Mouse (Mus musculus) stomach, embryonic 16.5 days (tissue): ENCODE measurements at regions not wholly inside any gene's neighbourhood (a gene's known extent, or its start where the extent isn't known, plus 50 kb on each side); places are given as distances from the start of the nearest gene placed in this dataset. TPM values are rescaled to one million over a fixed set of nuclear protein-coding genes. Genes with fewer than 3 reads are reported as not detected.

Experiments
- ATAC-seq: fragments of 200-750 bp; cut with Nextera tagmentation; 2 replicates; pipeline ENCODE4 v1.8.0; 2017; ENCODE audit warnings: moderate number of reproducible peaks, moderate TSS enrichment; ENCODE audit not compliant: insufficient read depth, low FRiP score
- H3K27ac ChIP-seq: fragments of 300-500 bp; sonication (generic); 2 replicates; pipeline ENCODE4 v1.5.1; 2014; ENCODE audit warnings: low read length
- H3K27me3 ChIP-seq: fragments of 300-500 bp; sonication (generic); 2 replicates; pipeline ENCODE4 v1.6.1; 2014; ENCODE audit warnings: low read length, control low read depth, mixed read lengths; ENCODE audit not compliant: control insufficient read depth, insufficient read depth
- H3K36me3 ChIP-seq: fragments of 300-500 bp; sonication (generic); 2 replicates; pipeline ENCODE4 v1.6.1; 2014; ENCODE audit warnings: low read length; ENCODE audit not compliant: control insufficient read depth, insufficient read depth
- H3K4me1 ChIP-seq: fragments of 300-500 bp; sonication (generic); 2 replicates; pipeline ENCODE4 v1.6.1; 2014; ENCODE audit warnings: low read length, control low read depth, mixed read lengths; ENCODE audit not compliant: control insufficient read depth, insufficient read depth
- H3K4me2 ChIP-seq: fragments of 300-500 bp; sonication (generic); 2 replicates; pipeline ENCODE4 v1.6.1; 2014; ENCODE audit warnings: low read depth, low read length, mixed read lengths
- H3K4me3 ChIP-seq: fragments of 300-500 bp; sonication (generic); replicated peaks from 2 replicates; pipeline ENCODE4 v1.5.1; 2014; ENCODE audit warnings: mild to moderate bottlenecking, low read length
- H3K9ac ChIP-seq: fragments of 300-500 bp; sonication (generic); 2 replicates; pipeline ENCODE4 v1.6.1; 2014; ENCODE audit warnings: low read length
- H3K9me3 ChIP-seq: fragments of 300-500 bp; sonication (generic); replicated peaks from 2 replicates; pipeline ENCODE4 v1.6.1; 2016; ENCODE audit warnings: low read length, control low read depth; ENCODE audit not compliant: control insufficient read depth
- WGBS: fragments of 180-500 bp; shearing (Covaris S2); extraction: QIAGEN DNeasy Blood & Tissue Kit; methylation state at CpG from one replicate; pipeline ENCODE4 v1.1.7; 2014; 5-methylcytosine and 5-hydroxymethylcytosine counted together
- microRNA-seq: library from miRNA; unstranded; fragments of <30 nt; microRNA quantifications from one replicate; pipeline ENCODE4, GENCODE M21; 2016

- Histone ChIP-seq H3K9me3 (no peaks in the 10 kb centered on the region), H3K27ac (no peak overlapping the region), H3K4me2 (no peak overlapping the region), H3K9ac (no peak overlapping the region), H3K36me3 (no peaks in the 10 kb centered on the region), H3K4me1 (no peaks in the 10 kb centered on the region; the same call in 1 of the 2 replicates), H3K4me3 (no peak overlapping the region), H3K27me3 (no peaks in the 10 kb centered on the region)
- ATAC-seq, result no peak
- 35% methylated on average over 4 of the region's 4 CpGs for WGBS
Measured at GRCm38 (mm10) chr10:37206546-37206945, 67.8 kb upstream of the Marcks start.

- no peaks in the 10 kb centered on the region for H3K36me3 ChIP-seq
- H3K4me2 ChIP-seq, result no peak overlapping the region
- H3K27ac ChIP-seq, result no peak overlapping the region
- WGBS, result 76% methylated on average over 1 of the region's 1 CpGs
- no peaks in the 10 kb centered on the region for H3K9me3 ChIP-seq
- no peaks in the 10 kb centered on the region for H3K27me3 ChIP-seq
- no peak overlapping the region for H3K4me3 ChIP-seq
- no peaks in the 10 kb centered on the region for H3K4me1 ChIP-seq
- H3K9ac ChIP-seq, result no peak overlapping the region
- no peak for ATAC-seq
Measured at GRCm38 (mm10) chr10:37203709-37204108, 65.0 kb upstream of the Marcks start.

- H3K9me3 ChIP-seq, result no peaks in the 10 kb centered on the region
- no peak overlapping the region for H3K4me3 ChIP-seq
- ATAC-seq, result no peak
- WGBS, result 83% methylated on average over 13 of the region's 13 CpGs
- no peaks in the 10 kb centered on the region for H3K27me3 ChIP-seq
- H3K4me1 ChIP-seq, result peaks cover 4% of the 10 kb centered on the region
- no peak overlapping the region for H3K9ac ChIP-seq
- H3K36me3 ChIP-seq, result no peaks in the 10 kb centered on the region
- H3K27ac ChIP-seq, result peak overlapping the region; percentile 86; the same call in 1 of the 2 replicates
- no peak overlapping the region for H3K4me2 ChIP-seq
Measured at GRCm38 (mm10) chr10:37194798-37195453, 56.2 kb upstream of the Marcks start.

GRCm38 (mm10) chr10:37194131-37194797 is 55.5 kb upstream of the Marcks start:
- no peaks in the 10 kb centered on the region for H3K9me3 ChIP-seq
- H3K4me3 ChIP-seq, result no peak overlapping the region
- H3K9ac ChIP-seq, result no peak overlapping the region
- no peaks in the 10 kb centered on the region for H3K36me3 ChIP-seq
- H3K4me2 ChIP-seq, result peak overlapping the region; percentile 31; the same call in 1 of the 2 replicates
- H3K27me3 ChIP-seq, result no peaks in the 10 kb centered on the region
- peak; percentile 74 for ATAC-seq
- H3K4me1 ChIP-seq, result peaks cover 4% of the 10 kb centered on the region
- H3K27ac ChIP-seq, result peak overlapping the region; percentile 86
- 52% methylated on average over 15 of the region's 15 CpGs for WGBS

- ATAC-seq, result no peak
- Histone ChIP-seq H3K4me1 (peaks cover 4% of the 10 kb centered on the region), H3K27me3 (no peaks in the 10 kb centered on the region), H3K36me3 (no peaks in the 10 kb centered on the region), H3K9ac (no peak overlapping the region), H3K9me3 (no peaks in the 10 kb centered on the region), H3K4me3 (no peak overlapping the region), H3K27ac (no peak overlapping the region), H3K4me2 (no peak overlapping the region)
- 81% methylated on average over 2 of the region's 2 CpGs for WGBS
Measured at GRCm38 (mm10) chr10:37192661-37193060, 53.9 kb upstream of the Marcks start.

GRCm38 (mm10) chr10:37190092-37190491 is 51.4 kb upstream of the Marcks start:
- ATAC-seq, result no peak
- Histone ChIP-seq H3K4me2 (no peak overlapping the region), H3K27me3 (no peaks in the 10 kb centered on the region), H3K4me3 (no peak overlapping the region), H3K27ac (no peak overlapping the region), H3K36me3 (no peaks in the 10 kb centered on the region), H3K9ac (no peak overlapping the region), H3K9me3 (no peaks in the 10 kb centered on the region), H3K4me1 (peaks cover 4% of the 10 kb centered on the region)
- 81% methylated on average over 6 of the region's 6 CpGs for WGBS

Small RNA genes lying in the stretch of these regions (microRNA-seq; reads per million reads assigned to microRNA genes)
- gene Gm24710, result not detected
